Mouse (Mus musculus) lung, postnatal 0 days (tissue): Measurements from ENCODE around the gene Mindy2.

Source experiments
- CTCF ChIP-seq: IDR thresholded peaks from 2 replicates; pipeline ENCODE4 v1.5.1; 2016; ENCODE audit warnings: antibody characterized with exemption, mild to moderate bottlenecking
- EP300 ChIP-seq: IDR thresholded peaks from 2 replicates; pipeline ENCODE4 v1.6.1; 2016; ENCODE audit warnings: antibody characterized with exemption, mild to moderate bottlenecking, control low read depth

DNA sequence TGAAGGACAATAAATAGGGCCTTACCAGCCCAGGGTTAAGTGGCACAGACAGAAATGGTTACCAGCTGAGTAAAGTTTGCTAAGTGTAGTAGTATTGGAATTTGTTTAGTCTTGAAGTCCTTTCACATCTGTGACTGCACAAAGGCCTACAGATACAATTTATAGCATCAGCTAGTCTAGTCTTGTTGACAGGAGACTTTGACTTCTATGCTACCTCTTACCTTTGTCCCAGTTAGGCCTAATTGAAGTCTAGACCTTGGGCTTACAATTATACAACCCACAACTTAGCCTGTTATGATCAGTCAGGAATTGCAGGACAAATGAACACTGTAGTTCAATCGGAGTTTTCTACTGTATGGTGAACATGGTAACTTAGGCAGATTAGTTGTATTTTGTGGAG is 105.5 kb downstream of the Mindy2 start:
- TF ChIP-seq CTCF, result no peak
- TF ChIP-seq EP300, result no peak
